Mouse (Mus musculus) cerebellum, adult 2 months (tissue): ENCODE results near the gene Ankrd11.

Source experiments
- CTCF ChIP-seq: fragments of 200-500 bp; IDR thresholded peaks from 2 replicates; pipeline ENCODE4 v1.5.1; 2011; ENCODE audit warnings: low read depth, mild to moderate bottlenecking, control low read depth, low read length, moderate library complexity, borderline replicate concordance; ENCODE audit not compliant: insufficient read depth
- POLR2A ChIP-seq: fragments of 200-500 bp; IDR thresholded peaks from 2 replicates; pipeline ENCODE4 v1.6.1; 2011; ENCODE audit warnings: low read length, control low read depth, borderline replicate concordance; ENCODE audit not compliant: insufficient read depth

GRCm38 (mm10) chr8:122906463-122907021, 135.5 kb downstream of the Ankrd11 start:
- TF ChIP-seq POLR2A (no peak), CTCF (peak; percentile 86)
